Mouse (Mus musculus) liver, adult 2 months (tissue): ENCODE results near the gene Nucks1.

ENCODE experiments used
- CTCF ChIP-seq: fragments of 200-500 bp; IDR thresholded peaks from 2 replicates; pipeline ENCODE4 v1.5.1; 2011; ENCODE audit warnings: low read depth, low read length, control low read depth
- POLR2A ChIP-seq: fragments of 200-500 bp; IDR thresholded peaks from 2 replicates; pipeline ENCODE4 v1.6.1; 2011; ENCODE audit warnings: low read length, control low read depth; ENCODE audit not compliant: insufficient read depth; ENCODE audit errors: extremely low read depth

- no peak for TF ChIP-seq CTCF
- TF ChIP-seq POLR2A: no peak
Measured at GRCm38 (mm10) chr1:131983806-131984205, 73.5 kb downstream of the Nucks1 start.
